Mouse (Mus musculus) G1E-ER4 (cell line): ENCODE data around the gene 4933430I17Rik. TPM values are rescaled to one million over a fixed set of nuclear protein-coding genes. Genes with fewer than 3 reads are reported as not detected.

Experiments
- GATA1 ChIP-seq: IDR thresholded peaks from one replicate; pipeline ENCODE4 v1.8.0; 2012; ENCODE audit warnings: low read length, inconsistent platforms
- polyA plus RNA-seq: library from polyadenylated mRNA; stranded (reverse); fragments of >175 nt; gene quantifications from 2 replicates; pipeline ENCODE4 v1.2.3, GENCODE M21; 2012

The 4933430I17Rik gene
- polyA plus RNA-seq, 1 experiment: not detected

- TF ChIP-seq GATA1: no peak
These were observed 6.6 kb upstream of the 4933430I17Rik start for GRCm38 (mm10) chr4:62518416-62519121.

DNA sequence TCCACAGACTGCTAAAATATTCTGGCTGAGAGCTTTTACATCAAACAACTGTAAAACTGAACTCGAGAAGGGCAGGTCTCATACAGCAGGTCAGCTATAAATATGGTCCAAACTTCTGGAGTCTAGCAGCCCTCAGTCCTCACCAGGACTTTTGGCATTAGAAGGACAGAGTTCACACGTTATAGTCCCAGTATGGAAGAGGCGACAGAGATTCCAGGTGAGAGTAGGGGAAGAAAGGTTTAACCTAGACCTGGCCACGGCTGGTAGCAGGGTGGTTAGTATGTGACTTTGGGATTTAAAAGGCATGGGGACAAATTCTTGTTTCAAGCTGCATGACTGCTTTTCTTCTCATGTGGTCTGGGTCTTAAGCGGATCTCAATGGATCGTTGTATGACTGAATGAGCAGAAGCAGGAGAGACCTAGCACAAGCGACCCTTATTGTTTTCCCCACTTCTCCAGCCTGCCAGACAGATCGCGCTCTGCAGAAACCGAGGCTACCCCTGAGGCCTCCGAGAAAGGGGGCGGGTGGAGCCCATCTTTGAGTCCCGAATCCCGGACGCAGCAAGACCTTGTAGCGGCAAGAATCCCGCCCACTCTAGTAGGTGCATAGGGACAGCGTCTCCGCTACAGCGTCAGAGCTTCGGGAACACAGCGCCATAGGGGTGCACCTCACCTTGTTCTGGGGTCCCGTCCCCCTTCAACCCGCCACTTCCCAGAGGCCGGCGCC lies 5.9 kb upstream of the 4933430I17Rik start:
- no peak for TF ChIP-seq GATA1

GRCm38 (mm10) chr4:62519849-62520233 lies 5.3 kb upstream of the 4933430I17Rik start, which contains the start of gene Alad:
Gene Alad, minus strand, starts transcription at chr4:62519918.
- no peak for TF ChIP-seq GATA1

- no peak for TF ChIP-seq GATA1
These were observed 4.2 kb upstream of the 4933430I17Rik start for GRCm38 (mm10) chr4:62520892-62521400.

DNA sequence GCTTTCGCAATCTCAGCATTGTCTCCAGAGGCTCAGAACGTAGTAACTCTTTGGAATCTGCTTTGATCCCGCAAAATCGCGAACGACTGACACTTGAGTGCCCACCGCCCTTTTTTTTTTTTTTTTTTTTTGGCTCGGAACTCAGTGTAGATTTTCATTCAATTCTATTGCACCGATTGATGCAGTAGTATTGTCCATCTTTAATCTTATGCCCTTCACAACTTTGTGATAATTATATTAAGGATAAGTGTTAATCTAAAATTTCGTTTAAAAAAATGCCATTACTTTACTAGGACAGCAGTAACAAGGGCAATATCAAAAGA lies 281 bp downstream of the 4933430I17Rik start:
- no peak for TF ChIP-seq GATA1

- no peak for TF ChIP-seq GATA1
These were observed 1.1 kb downstream of the 4933430I17Rik start for GRCm38 (mm10) chr4:62526256-62526655.

GRCm38 (mm10) chr4:62527655-62528054 lies 2.5 kb downstream of the 4933430I17Rik start:
- no peak for TF ChIP-seq GATA1

- no peak for TF ChIP-seq GATA1
These were observed 8.6 kb downstream of the 4933430I17Rik start for GRCm38 (mm10) chr4:62533729-62534128.

- TF ChIP-seq GATA1: no peak
These were observed 16.6 kb downstream of the 4933430I17Rik start for GRCm38 (mm10) chr4:62541802-62542201.

GRCm38 (mm10) chr4:62543782-62544181 lies 18.6 kb downstream of the 4933430I17Rik start:
- no peak for TF ChIP-seq GATA1

DNA sequence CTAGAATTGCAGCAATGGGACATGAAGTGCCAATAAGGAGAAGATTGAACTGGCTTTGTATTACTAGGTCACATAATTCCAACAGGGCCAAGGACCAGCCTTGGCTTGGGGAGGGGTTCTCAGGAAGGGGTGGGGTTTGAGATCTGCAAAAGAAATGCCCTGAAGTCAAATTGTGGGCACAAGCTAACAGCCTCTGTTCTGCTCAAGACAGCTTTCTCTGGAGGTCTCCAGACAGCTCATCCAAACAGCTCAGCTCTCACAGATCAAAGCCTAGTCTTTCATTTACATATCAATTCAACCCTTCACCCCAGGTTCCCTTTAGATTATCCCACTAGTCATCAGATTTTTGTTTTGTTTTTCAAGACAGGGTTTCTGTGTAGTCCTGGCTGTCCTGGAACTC lies 19.6 kb downstream of the 4933430I17Rik start:
- no peak for TF ChIP-seq GATA1

DNA sequence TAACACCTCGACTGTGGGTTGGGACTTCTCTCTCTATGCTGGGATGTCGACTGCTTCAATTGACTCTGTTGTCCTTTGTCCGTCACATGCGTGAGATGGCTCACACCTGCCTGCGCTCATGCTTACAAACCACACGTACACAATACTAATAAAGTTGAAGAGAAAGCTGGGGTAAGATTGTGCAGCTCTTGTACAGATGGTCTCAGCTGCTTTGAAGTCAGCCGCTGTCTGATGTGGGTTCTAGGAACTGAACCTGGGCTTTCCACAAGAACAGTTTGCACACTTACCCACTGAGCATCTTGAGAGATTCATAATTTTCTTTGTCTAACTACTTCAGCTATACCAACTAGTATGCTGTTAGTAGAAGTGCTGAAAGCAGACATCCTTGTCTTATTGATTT lies 26.8 kb downstream of the 4933430I17Rik start:
- TF ChIP-seq GATA1: no peak

- TF ChIP-seq GATA1: no peak
These were observed 32.3 kb downstream of the 4933430I17Rik start for GRCm38 (mm10) chr4:62557436-62557835.

- no peak for TF ChIP-seq GATA1
These were observed 34.7 kb downstream of the 4933430I17Rik start, which contains the start of gene Rgs3 for GRCm38 (mm10) chr4:62559797-62560329. Gene Rgs3, plus strand, starts transcription at chr4:62559847.

GRCm38 (mm10) chr4:62560963-62561629 lies 35.9 kb downstream of the 4933430I17Rik start:
- TF ChIP-seq GATA1: no peak

GRCm38 (mm10) chr4:62561630-62562001 lies 36.4 kb downstream of the 4933430I17Rik start:
- no peak for TF ChIP-seq GATA1

- no peak for TF ChIP-seq GATA1
These were observed 36.8 kb downstream of the 4933430I17Rik start for GRCm38 (mm10) chr4:62562006-62562405.
